Mouse (Mus musculus): Measurements from ENCODE around the gene Eif2ak1. TPM values are rescaled to one million over a fixed set of nuclear protein-coding genes. Genes with fewer than 3 reads are reported as not detected.

Eif2ak1 gene
- polyA plus RNA-seq, 2 experiments, result 25.8 to 40.6 TPM

GRCm38 (mm10) chr5:143909417-143910400, 92.1 kb downstream of the Eif2ak1 start, which contains the start of the genes Aimp2 and Pms2:
TSS of gene Aimp2 (minus strand) at chr5:143909847.
TSS of gene Pms2 (plus strand) at chr5:143909964.
- Histone ChIP-seq H3K9me3 (ENCODE audit: control insufficient read depth, low read length) (no peaks in the 10 kb centered on the region), H3K27me3 (ENCODE audit: control insufficient read depth, insufficient read depth, low read length) (no peaks in the 10 kb centered on the region), H3K27ac (replicated peaks; ENCODE audit: low read depth, low read length) (peak within 1 kb of the TSS; percentile 76), H3K36me3 (ENCODE audit: control insufficient read depth, insufficient read depth, low read length) (peaks cover 29% of the 10 kb centered on the region), H3K4me2 (replicated peaks; ENCODE audit: low read depth, low read length, severe bottlenecking) (peak within 1 kb of the TSS; percentile 71), H3K9ac (ENCODE audit: low read depth, low read length, severe bottlenecking) (peak within 1 kb of the TSS; percentile 64), H3K4me3 (replicated peaks; ENCODE audit: low read length) (peak within 1 kb of the TSS; percentile 68), H3K4me1 (ENCODE audit: control insufficient read depth, insufficient read depth, low read length) (peaks cover 17% of the 10 kb centered on the region)
- DNase-seq (ENCODE audit: low spot score) (peak; percentile 99), ATAC-seq (ENCODE audit: low FRiP score, low read depth) (peak; percentile 97)
- WGBS, result under 1% methylated on average over 70 of the region's 70 CpGs
- TF ChIP-seq POLR2A (IDR thresholded peaks at IDR 0.05; ENCODE audit: borderline replicate concordance, extremely low read depth, insufficient read depth, insufficient read length), result 0 out of 2 replicates have a peak, but pooled peaks have one; percentile 11

DNA sequence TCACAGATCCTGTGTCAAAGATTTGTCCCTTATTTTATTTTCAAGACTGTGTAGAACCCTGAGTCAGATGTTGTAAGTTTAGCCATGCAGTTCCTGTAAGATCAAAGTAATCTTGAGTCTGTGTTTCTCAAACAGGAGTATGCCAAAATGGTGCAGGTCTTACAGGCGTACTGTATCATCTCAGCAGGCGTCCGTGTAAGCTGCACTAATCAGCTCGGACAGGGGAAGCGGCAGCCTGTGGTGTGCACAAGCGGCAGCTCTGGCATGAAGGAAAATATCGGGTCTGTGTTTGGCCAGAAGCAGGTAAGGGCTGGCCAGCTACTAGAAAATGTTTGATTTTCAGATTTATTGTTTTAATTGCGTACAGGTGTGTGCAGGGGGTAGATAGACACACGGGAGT, 98.6 kb downstream of the Eif2ak1 start:
- Histone ChIP-seq H3K27ac (replicated peaks; ENCODE audit: low read depth, low read length) (no peak overlapping the region), H3K9ac (ENCODE audit: low read depth, low read length, severe bottlenecking) (no peak overlapping the region), H3K36me3 (ENCODE audit: control insufficient read depth, insufficient read depth, low read length) (peaks cover 66% of the 10 kb centered on the region), H3K4me2 (replicated peaks; ENCODE audit: low read depth, low read length, severe bottlenecking) (no peak overlapping the region), H3K4me1 (ENCODE audit: control insufficient read depth, insufficient read depth, low read length) (no peaks in the 10 kb centered on the region), H3K4me3 (replicated peaks; ENCODE audit: low read length) (no peak overlapping the region), H3K27me3 (ENCODE audit: control insufficient read depth, insufficient read depth, low read length) (no peaks in the 10 kb centered on the region), H3K9me3 (ENCODE audit: control insufficient read depth, low read length) (no peaks in the 10 kb centered on the region)
- ATAC-seq (ENCODE audit: low FRiP score, low read depth), result no peak
- no peak for TF ChIP-seq POLR2A (IDR thresholded peaks at IDR 0.05; ENCODE audit: borderline replicate concordance, extremely low read depth, insufficient read depth, insufficient read length)
- DNase-seq (ENCODE audit: low spot score), result no peak
- WGBS, result 89% methylated on average over 9 of the region's 9 CpGs

DNA sequence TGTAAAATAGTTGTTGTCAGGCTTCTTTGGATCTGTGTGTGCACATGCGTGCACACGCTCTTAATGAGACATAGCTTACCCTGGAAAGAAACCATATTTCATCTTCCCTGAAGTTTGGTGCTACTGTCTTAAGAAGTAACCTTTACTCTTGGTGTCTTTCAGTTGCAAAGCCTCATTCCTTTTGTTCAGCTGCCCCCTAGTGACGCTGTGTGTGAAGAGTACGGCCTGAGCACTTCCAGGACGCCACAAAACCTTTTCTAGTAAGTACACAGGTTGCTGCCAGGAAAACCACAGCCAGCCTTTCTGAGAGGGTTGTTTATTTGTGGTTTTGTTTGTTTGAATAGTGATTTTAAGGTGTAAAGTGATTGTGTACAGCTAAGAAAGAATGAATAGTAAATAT, 99.8 kb downstream of the Eif2ak1 start:
- DNase-seq (ENCODE audit: low spot score), result peak; percentile 31
- no peak for TF ChIP-seq POLR2A (IDR thresholded peaks at IDR 0.05; ENCODE audit: borderline replicate concordance, extremely low read depth, insufficient read depth, insufficient read length)

GRCm38 (mm10) chr5:143918120-143918519, 100.5 kb downstream of the Eif2ak1 start:
- WGBS, result 96% methylated on average over 3 of the region's 3 CpGs
- no peaks in the 10 kb centered on the region for H3K9me3 ChIP-seq (ENCODE audit: control insufficient read depth, low read length)
- ATAC-seq (ENCODE audit: low FRiP score, low read depth) (no peak), DNase-seq (ENCODE audit: low spot score) (no peak)
- peaks cover 77% of the 10 kb centered on the region for H3K36me3 ChIP-seq (ENCODE audit: control insufficient read depth, insufficient read depth, low read length)
- no peak overlapping the region for H3K4me2 ChIP-seq (replicated peaks; ENCODE audit: low read depth, low read length, severe bottlenecking)
- H3K4me3 ChIP-seq (replicated peaks; ENCODE audit: low read length), result no peak overlapping the region
- H3K4me1 ChIP-seq (ENCODE audit: control insufficient read depth, insufficient read depth, low read length), result no peaks in the 10 kb centered on the region
- no peak overlapping the region for H3K27ac ChIP-seq (replicated peaks; ENCODE audit: low read depth, low read length)
- no peaks in the 10 kb centered on the region for H3K27me3 ChIP-seq (ENCODE audit: control insufficient read depth, insufficient read depth, low read length)
- no peak overlapping the region for H3K9ac ChIP-seq (ENCODE audit: low read depth, low read length, severe bottlenecking)
- no peak for TF ChIP-seq POLR2A (IDR thresholded peaks at IDR 0.05; ENCODE audit: borderline replicate concordance, extremely low read depth, insufficient read depth, insufficient read length)

More for the DNA sequence above, 99.8 kb downstream of the Eif2ak1 start:
- Histone ChIP-seq H3K4me2 (replicated peaks; ENCODE audit: low read depth, low read length, severe bottlenecking) (no peak overlapping the region), H3K36me3 (ENCODE audit: control insufficient read depth, insufficient read depth, low read length) (peaks cover 72% of the 10 kb centered on the region), H3K4me3 (replicated peaks; ENCODE audit: low read length) (no peak overlapping the region), H3K9ac (ENCODE audit: low read depth, low read length, severe bottlenecking) (no peak overlapping the region), H3K27ac (replicated peaks; ENCODE audit: low read depth, low read length) (no peak overlapping the region), H3K27me3 (ENCODE audit: control insufficient read depth, insufficient read depth, low read length) (no peaks in the 10 kb centered on the region), H3K9me3 (ENCODE audit: control insufficient read depth, low read length) (no peaks in the 10 kb centered on the region), H3K4me1 (ENCODE audit: control insufficient read depth, insufficient read depth, low read length) (no peaks in the 10 kb centered on the region)
- ATAC-seq (ENCODE audit: low FRiP score, low read depth), result no peak
- WGBS, result 56% methylated on average over 5 of the region's 5 CpGs

DNA sequence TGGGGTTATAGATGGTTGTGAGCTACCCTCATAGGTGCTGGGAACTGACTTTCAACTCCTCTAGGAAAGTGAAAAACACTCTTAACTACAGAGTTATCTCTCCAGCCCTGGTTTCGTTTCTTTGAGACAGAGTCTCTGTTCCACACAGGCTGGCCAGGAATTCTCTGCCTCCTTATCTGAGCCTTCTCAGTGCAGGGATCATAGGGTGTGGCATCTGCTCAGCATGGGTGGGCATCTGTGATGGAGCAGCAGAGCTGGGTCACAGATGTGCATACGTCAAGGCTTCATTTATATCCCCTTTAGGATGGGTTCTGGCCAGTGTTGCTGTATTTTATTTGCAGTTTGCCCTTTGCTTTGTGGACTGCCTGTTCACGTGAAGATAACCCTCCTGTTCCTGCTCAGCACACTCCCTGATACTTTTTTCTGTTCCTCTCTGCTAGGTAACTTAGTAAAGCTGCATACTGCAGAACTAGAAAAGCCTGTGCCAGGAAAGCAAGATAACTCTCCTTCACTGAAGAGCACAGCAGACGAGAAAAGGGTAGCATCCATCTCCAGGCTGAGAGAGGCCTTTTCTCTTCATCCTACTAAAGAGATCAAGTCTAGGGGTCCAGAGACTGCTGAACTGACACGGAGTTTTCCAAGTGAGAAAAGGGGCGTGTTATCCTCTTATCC, 107.3 kb downstream of the Eif2ak1 start:
- WGBS, result 91% methylated on average over 6 of the region's 6 CpGs
- DNase-seq (ENCODE audit: low spot score) (no peak), ATAC-seq (ENCODE audit: low FRiP score, low read depth) (no peak)
- Histone ChIP-seq H3K27ac (replicated peaks; ENCODE audit: low read depth, low read length) (no peak overlapping the region), H3K36me3 (ENCODE audit: control insufficient read depth, insufficient read depth, low read length) (peaks cover 79% of the 10 kb centered on the region), H3K9ac (ENCODE audit: low read depth, low read length, severe bottlenecking) (no peak overlapping the region), H3K27me3 (ENCODE audit: control insufficient read depth, insufficient read depth, low read length) (no peaks in the 10 kb centered on the region), H3K4me3 (replicated peaks; ENCODE audit: low read length) (no peak overlapping the region), H3K9me3 (ENCODE audit: control insufficient read depth, low read length) (no peaks in the 10 kb centered on the region), H3K4me1 (ENCODE audit: control insufficient read depth, insufficient read depth, low read length) (no peaks in the 10 kb centered on the region), H3K4me2 (replicated peaks; ENCODE audit: low read depth, low read length, severe bottlenecking) (no peak overlapping the region)
- TF ChIP-seq POLR2A (IDR thresholded peaks at IDR 0.05; ENCODE audit: borderline replicate concordance, extremely low read depth, insufficient read depth, insufficient read length), result no peak
